Mouse (Mus musculus): Measurements from ENCODE around the gene 2010300C02Rik. TPM values are rescaled to one million over a fixed set of nuclear protein-coding genes. Genes with fewer than 3 reads are reported as not detected.
"Not testable (repeated sequence)": the region's sequence is repeated elsewhere in the genome, so short reads cannot be mapped to it uniquely, and the experiment has no call there.

Gene 2010300C02Rik
- total RNA-seq, 1 experiment from 2014 or later = 1.4 TPM

DNA sequence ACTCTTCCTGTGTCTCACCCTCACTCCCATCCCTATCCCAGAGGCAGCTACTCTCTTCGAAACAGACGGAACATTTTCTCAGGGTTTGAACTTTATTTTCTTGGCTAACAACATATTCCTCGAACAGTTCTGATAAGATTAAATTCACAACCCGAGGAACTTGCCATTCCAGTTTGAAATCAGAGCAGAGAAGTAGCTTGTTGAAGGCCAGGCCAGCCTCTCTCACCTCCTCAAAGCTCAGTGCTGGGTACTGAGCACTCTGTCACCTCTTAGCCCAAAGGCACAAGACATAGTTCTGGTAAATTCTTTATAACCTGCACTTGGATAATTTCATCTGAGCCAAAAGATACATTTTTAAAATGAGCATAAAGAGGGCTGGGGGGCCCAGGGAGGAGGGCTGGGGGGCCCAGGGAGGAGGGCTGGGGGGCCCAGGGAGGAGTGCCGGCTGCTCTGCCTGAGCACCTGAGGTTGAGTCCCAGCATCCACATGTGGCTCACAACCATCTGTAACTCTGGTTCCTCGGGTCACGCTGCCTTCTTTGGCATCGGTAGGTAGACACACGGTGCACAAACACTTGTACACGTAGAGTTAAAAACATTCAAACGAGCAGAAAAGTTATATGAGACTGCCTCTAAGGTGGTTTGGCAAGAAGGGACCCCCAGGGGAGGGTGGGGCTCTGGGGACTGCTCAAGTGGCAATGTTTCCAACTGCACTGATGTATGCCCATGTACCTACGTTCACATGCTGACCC, 104.4 kb downstream of the 2010300C02Rik start:
- no peak for ATAC-seq (replicated peaks in 1 of 2; ENCODE audit: insufficient read depth in 1 of 2, low FRiP score in 2 of 2, low TSS enrichment in 1 of 2, low read depth in 1 of 2, poor library complexity in 2 of 2, severe bottlenecking in 2 of 2)

DNA sequence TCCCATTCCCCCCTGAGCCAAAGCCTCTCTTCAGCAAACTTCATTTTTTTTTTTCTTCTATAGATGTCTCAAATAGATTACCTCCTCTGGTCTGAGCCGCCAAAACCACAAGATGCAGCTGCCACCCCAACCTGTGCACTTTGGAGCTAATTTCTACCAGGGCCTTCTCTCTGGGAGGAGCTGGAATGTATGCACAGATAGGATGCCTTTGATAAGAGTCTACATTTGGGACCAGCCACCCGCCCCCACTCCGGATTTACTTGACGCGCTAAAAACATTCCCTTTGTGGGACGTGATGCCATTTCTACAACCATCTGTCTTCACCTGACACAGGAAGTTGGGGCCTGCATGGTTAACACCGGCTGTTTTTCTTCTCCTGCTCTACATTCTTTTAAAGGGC, 105.0 kb downstream of the 2010300C02Rik start:
- no peak for ATAC-seq (replicated peaks in 1 of 2; ENCODE audit: insufficient read depth in 1 of 2, low FRiP score in 2 of 2, low TSS enrichment in 1 of 2, low read depth in 1 of 2, poor library complexity in 2 of 2, severe bottlenecking in 2 of 2)

DNA sequence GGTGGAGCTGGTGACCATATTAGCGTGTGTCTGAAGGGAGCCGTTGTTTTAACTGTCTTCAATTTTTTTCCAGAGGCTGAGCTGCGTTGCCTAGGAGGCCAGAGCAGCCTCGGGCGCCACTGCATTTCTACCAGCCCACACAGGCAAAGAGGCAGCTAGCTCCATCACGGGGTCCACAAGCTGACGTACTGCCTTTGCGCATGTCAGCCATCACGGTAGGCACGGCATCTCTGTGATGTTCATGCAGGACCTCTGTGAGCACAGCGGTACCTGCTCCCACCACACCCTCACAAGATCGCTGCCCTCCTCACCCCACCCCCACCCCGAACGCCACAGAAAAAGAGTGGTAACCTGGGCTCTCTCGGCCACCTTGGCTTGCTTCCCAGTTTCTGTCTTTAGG, 105.8 kb downstream of the 2010300C02Rik start:
- no peak for ATAC-seq (replicated peaks in 1 of 2; ENCODE audit: insufficient read depth in 1 of 2, low FRiP score in 2 of 2, low TSS enrichment in 1 of 2, low read depth in 1 of 2, poor library complexity in 2 of 2, severe bottlenecking in 2 of 2)

DNA sequence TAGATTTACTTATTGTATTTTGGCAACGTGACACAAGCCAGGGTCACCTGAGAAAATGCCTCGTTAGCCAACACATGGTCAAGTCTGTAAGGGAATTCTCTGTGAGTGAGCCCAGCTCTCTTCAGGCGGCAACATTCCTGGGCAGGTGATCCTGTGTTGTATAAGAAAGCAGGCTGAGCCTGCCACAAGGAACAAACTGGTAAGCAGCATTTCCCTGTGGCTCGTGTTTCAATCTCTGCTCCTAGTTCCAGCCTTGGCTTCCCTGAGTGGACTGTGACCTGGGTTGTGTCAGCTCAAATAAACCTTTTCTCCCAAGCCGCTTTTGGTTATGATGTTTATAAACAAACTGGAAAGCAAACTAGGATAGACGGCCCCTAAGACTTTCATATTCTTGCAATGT, 108.9 kb downstream of the 2010300C02Rik start:
- no peak for ATAC-seq (replicated peaks in 1 of 2; ENCODE audit: insufficient read depth in 1 of 2, low FRiP score in 2 of 2, low TSS enrichment in 1 of 2, low read depth in 1 of 2, poor library complexity in 2 of 2, severe bottlenecking in 2 of 2)

DNA sequence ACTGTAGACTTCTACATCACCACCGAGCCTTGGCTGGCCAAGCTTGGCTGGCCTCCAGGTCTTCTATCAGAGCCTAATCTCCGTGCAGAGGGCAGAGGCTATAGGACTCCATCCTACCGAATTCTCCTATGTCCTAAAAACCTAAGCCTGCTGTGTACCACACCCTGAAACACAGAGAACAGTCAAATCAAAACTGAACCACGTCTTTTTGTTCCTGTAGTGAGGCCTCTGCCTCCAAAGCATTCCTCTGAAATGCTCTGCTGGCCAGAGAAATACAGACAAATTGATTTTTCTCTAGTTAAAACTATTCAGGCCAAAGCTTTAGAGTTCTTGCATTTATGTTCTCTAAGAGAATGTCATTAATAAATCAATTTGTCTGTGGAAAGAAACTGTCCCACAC, 109.6 kb downstream of the 2010300C02Rik start:
- no peak for ATAC-seq (replicated peaks in 1 of 2; ENCODE audit: insufficient read depth in 1 of 2, low FRiP score in 2 of 2, low TSS enrichment in 1 of 2, low read depth in 1 of 2, poor library complexity in 2 of 2, severe bottlenecking in 2 of 2)

DNA sequence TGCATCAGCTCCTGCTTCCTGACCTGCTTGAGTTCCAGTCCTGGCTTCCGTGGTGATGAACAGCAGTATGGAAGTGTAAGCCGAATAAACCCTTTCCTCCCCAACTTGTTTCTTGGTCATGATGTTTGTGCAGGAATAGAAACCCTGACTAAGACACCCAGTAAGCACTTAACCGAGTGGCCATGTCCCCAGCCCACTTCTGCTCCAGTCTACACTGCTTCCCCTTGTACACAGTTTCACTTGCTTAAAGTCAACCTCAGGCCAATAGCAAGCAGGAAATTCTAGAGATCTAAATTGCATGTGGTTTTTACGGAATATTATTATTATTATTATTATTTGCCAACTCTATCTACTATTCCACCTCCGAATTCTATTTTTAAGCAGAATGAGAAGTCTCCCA, 114.2 kb downstream of the 2010300C02Rik start:
- not testable (repeated sequence) for ATAC-seq (replicated peaks in 1 of 2; ENCODE audit: insufficient read depth in 1 of 2, low FRiP score in 2 of 2, low TSS enrichment in 1 of 2, low read depth in 1 of 2, poor library complexity in 2 of 2, severe bottlenecking in 2 of 2)

DNA sequence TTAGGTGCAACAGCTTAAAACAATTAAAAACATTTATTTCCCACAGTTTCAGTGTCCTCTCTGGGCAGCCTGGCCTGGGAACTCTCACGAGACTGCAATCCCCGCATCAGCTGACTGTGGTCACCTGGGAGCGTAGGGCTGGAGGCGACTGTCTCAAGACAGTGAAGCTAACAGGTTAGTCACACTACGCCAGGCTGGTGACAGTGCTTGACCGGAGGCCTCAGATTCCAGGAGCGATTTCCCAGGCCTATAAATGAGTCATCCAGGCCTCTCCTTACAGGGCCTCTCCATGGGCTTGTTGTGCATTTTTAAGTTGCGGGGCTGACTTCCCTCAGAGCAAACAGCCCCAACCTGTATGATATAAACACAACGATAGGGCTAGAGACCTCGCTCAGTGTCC, 116.7 kb downstream of the 2010300C02Rik start:
- no peak for ATAC-seq (replicated peaks in 1 of 2; ENCODE audit: insufficient read depth in 1 of 2, low FRiP score in 2 of 2, low TSS enrichment in 1 of 2, low read depth in 1 of 2, poor library complexity in 2 of 2, severe bottlenecking in 2 of 2)

DNA sequence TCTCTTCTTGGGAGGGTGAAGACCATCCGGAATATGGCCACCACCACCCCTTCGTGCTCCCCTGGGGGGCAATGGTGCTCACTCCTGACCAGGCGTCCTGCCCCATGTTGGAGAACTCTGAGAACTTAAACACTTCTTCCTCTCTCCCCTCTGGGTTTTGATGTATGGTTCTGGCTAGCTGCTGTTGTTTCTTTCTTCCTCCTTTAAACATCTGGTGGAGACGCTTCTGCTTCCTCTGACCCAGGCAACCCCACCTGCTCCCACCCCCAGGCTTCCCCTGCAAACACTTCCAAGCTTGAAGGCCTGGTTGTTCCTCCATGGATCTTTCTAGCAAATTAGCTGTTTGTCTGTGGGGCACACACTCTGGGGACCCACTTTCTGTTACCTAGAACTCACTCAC, 117.6 kb downstream of the 2010300C02Rik start:
- ATAC-seq (replicated peaks in 1 of 2; ENCODE audit: insufficient read depth in 1 of 2, low FRiP score in 2 of 2, low TSS enrichment in 1 of 2, low read depth in 1 of 2, poor library complexity in 2 of 2, severe bottlenecking in 2 of 2) = no peak

DNA sequence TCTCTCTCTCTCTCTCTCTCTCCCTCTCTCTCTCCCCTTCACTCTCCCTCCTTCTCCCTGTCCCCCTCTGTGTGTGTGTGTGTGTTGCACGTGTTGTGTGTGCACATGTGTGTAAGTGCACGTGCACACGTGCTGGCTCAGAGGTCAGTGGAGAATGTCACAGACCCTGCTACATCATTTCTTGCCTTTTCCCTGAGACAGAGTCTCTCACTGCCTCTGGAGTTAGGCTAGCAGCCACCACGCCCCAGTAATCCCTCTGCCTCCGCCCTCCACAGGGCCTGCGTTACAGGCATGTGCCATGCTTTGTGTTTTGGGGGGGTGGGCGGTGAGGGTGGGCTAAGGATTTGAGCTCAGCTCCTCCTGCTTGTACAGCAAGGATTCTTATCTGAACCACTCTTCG, 118.4 kb downstream of the 2010300C02Rik start:
- ATAC-seq (replicated peaks in 1 of 2; ENCODE audit: insufficient read depth in 1 of 2, low FRiP score in 2 of 2, low TSS enrichment in 1 of 2, low read depth in 1 of 2, poor library complexity in 2 of 2, severe bottlenecking in 2 of 2) = no peak

DNA sequence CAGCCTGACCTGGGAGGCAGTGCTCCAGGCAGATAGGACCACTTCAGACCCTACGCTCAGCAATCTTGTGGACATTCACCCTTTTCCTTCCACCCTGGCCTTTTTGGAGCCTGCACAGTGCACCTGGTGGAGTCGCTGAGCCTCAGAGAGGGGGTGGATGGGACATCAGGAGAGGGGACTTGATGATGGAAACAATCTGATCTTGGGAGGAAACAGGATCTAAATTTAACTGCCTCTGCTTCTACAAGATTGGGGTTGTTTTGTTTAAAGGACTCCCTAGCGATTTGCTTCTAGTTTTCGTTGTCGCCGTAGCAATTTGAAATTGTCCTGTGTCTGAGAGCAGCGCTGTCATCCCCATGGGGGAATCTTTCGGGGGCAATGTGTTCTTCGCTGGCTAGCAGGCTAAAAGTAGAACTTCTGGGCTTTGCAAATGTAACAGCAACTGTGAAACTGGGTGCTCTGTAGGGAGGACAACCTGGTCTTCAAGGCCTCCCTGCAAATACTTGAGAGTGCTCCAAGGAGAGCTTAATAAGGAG, 119.2 kb downstream of the 2010300C02Rik start:
- no peak for ATAC-seq (replicated peaks in 1 of 2; ENCODE audit: insufficient read depth in 1 of 2, low FRiP score in 2 of 2, low TSS enrichment in 1 of 2, low read depth in 1 of 2, poor library complexity in 2 of 2, severe bottlenecking in 2 of 2)

DNA sequence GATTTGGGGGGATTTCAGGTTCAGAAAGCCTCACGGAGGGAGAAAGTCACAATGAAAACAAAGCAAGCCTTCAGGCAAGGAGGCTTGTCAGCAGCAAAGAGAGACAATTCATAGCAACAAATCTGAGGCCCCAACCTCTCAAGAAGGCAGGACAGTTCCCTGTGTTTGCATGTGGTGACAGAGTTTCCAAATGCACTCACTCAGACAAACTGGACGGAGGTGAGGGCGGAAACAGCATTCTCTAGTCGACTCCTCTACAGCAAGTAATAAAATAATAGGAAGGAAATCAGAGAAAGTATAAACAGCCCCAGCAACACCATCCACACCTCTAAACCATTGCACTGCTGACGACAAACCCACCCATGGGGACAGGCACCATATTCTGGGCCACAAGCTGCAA, 120.9 kb downstream of the 2010300C02Rik start:
- ATAC-seq (replicated peaks in 1 of 2; ENCODE audit: insufficient read depth in 1 of 2, low FRiP score in 2 of 2, low TSS enrichment in 1 of 2, low read depth in 1 of 2, poor library complexity in 2 of 2, severe bottlenecking in 2 of 2) = no peak

DNA sequence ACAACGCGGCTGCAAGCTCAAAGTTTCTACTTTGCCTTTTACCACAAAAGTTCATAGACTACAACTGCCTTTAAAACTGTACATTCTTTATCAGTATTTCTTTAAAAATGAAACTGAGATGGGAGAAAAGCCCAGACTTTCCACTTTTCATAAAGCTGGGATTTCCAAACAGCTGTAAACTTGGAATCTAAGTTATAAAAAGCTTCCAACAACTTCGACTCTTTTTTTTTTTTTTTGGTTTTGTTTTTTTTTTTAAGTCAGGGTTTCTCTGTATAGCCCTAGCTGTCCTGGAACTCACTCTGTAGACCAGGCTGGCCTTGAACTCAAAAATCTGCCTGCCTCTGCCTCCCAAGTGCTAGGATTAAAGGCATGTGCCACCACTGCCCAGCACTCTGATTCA, 125.1 kb downstream of the 2010300C02Rik start:
- ATAC-seq (replicated peaks in 1 of 2; ENCODE audit: insufficient read depth in 1 of 2, low FRiP score in 2 of 2, low TSS enrichment in 1 of 2, low read depth in 1 of 2, poor library complexity in 2 of 2, severe bottlenecking in 2 of 2) = not testable (repeated sequence)

DNA sequence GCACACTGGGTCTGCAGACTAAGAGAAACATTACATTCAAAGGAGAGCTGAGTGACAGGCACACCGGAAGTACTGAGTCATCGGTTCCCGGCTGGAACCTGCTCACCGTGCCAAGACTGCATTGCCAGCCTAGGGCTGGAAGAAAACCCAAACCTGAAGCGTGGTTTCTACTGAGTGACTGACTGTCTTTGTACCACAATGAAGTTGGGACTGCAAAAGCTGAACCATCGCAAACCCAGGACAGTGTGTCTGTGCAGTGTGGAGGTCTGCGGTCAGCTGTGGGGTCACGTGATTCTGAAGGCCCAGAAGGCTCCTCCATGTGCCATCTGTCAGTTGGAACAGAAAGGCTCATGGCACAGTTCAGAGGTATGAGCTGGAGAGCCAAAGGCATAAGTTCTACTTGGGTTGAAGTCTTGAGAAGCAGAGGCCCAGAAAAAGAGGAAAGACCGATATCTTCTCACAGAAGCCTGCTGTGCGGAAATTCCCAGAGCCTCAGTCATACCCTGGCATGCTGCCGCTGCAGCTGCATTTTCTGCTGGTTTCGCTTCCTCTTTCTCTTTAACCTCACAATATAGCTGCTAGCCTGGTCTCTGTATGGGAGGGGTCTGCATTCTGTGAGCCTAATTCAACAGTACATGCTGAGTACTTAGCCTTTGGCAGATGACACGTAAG, 133.9 kb downstream of the 2010300C02Rik start:
- ATAC-seq (replicated peaks in 1 of 2; ENCODE audit: insufficient read depth in 1 of 2, low FRiP score in 2 of 2, low TSS enrichment in 1 of 2, low read depth in 1 of 2, poor library complexity in 2 of 2, severe bottlenecking in 2 of 2) = peak; percentile 84 to 95

DNA sequence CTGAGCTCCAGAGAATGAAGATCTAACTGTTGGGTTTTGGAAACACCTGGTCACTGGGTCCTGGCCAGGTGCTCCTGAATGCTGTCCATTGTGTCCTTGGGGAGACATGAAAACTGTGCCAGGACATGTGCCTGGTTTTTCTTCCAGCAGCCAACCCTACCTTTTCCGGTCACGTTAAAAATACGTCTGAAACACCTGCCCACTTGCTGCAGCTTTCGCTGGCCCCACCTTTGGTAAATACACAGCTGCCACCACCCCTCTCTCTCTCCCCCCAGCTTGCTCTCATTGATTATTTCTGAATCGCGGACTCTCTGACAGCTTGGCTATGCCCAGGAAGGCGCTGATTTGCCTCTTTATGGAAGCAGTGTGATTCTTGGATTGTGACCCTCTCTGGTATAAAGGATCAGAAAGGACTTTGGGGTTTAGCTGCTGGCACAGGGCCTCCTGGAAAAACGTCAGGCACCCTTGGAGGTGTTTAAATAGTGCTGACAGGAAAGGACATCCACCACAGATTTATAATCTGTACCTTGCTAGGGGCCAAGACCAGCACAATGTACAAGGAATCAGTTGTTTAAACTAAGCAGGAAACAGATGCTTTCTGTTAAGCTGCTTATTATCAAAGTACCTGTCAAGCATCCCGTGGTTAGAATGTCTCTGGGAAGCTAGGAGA, 136.0 kb downstream of the 2010300C02Rik start:
- ATAC-seq (replicated peaks in 1 of 2; ENCODE audit: insufficient read depth in 1 of 2, low FRiP score in 2 of 2, low TSS enrichment in 1 of 2, low read depth in 1 of 2, poor library complexity in 2 of 2, severe bottlenecking in 2 of 2) = no peak

DNA sequence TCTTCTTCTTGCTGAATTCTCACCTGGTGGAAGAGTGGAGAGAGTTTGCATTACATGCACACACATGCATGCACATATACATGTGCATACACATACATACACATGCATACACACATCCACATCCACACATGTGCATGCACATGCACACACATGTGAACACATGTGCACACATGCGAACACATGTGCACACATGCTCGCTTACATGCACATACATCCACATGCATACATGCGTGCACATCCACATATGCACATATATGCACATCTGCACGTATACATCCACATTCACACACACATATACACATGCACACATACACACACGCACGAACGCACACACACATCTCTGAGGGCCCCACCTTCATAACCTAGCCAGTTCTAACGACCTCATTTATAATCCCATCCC, 136.7 kb downstream of the 2010300C02Rik start:
- ATAC-seq (replicated peaks in 1 of 2; ENCODE audit: insufficient read depth in 1 of 2, low FRiP score in 2 of 2, low TSS enrichment in 1 of 2, low read depth in 1 of 2, poor library complexity in 2 of 2, severe bottlenecking in 2 of 2) = no peak

DNA sequence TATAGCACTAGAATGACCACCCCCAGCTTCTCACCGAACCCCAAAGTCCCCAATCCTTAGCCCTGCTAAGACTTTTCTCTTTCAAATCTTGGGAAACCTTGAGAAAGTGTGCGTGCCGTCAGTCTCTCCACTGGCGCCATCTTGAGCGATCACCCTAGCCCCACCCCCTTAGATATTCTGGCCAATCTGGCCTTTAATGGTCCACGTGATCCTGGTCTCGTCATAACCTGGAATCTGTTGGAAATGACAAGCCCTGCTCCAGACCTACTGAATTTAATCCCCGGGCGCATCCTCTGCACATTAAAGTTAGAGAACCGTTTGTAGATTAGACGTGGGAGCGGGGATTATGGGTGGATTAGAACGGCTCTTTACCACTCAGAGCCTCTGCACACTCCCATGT, 140.2 kb downstream of the 2010300C02Rik start:
- no peak for ATAC-seq (replicated peaks in 1 of 2; ENCODE audit: insufficient read depth in 1 of 2, low FRiP score in 2 of 2, low TSS enrichment in 1 of 2, low read depth in 1 of 2, poor library complexity in 2 of 2, severe bottlenecking in 2 of 2)

DNA sequence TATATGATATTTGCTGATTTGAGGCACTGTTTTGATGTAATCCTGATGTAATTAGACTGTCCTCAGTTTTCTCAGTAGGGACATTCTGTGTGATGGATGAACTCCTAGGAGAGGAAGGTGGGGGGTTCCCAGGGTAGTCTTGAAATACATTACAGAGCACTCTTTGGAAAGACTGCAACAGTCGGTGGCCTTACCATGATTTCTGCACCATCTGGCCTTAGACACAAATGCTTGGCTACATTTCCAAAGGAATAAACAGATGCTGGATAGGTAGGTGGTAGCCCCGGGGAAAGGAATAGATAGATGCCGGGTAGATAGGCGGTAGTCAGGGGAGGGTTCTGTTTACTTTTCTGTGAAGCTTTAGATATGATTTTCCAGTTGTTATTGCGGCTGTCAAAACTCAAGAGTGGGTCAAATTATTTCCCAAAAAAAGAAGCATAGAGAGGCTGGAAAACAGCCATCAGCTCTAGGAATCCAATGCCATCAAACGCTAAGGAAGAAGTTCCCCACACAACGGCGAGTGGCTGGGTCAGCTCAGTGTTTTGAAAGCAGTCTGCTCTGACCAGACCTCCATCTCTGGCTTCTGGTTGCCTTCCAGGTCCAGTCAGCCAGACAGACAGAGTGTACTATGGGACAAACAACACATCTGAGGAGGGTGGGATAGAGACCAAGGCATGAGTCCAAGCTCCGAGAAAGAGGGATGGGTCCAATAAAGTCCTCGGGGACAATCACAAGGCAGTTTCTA, 147.2 kb downstream of the 2010300C02Rik start:
- ATAC-seq (replicated peaks in 1 of 2; ENCODE audit: insufficient read depth in 1 of 2, low FRiP score in 2 of 2, low TSS enrichment in 1 of 2, low read depth in 1 of 2, poor library complexity in 2 of 2, severe bottlenecking in 2 of 2) = no peak

DNA sequence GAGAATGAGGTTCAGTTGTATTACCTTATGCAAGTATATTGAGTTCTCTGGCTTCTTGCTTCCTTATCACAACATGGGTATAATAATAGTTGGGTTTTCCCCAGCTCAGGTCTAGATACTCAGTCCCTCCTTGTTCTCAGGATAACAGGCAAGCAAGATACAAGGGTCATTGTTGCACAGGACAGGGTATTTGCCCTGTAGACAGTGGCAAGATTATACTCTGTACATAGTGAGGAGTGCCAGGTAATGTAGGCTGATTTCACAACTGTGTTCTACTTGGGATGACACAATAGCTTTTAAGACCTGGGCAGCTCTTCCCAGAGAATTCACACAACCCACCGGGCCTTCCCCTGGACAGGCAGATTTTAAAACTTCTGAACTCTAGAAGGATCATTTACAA, 151.5 kb downstream of the 2010300C02Rik start:
- ATAC-seq (replicated peaks in 1 of 2; ENCODE audit: insufficient read depth in 1 of 2, low FRiP score in 2 of 2, low TSS enrichment in 1 of 2, low read depth in 1 of 2, poor library complexity in 2 of 2, severe bottlenecking in 2 of 2) = no peak

All from hematopoietic stem cell, adult 5-6 weeks (primary cell).